Mouse (Mus musculus): ENCODE results near the gene Midn.

Midn gene

DNA sequence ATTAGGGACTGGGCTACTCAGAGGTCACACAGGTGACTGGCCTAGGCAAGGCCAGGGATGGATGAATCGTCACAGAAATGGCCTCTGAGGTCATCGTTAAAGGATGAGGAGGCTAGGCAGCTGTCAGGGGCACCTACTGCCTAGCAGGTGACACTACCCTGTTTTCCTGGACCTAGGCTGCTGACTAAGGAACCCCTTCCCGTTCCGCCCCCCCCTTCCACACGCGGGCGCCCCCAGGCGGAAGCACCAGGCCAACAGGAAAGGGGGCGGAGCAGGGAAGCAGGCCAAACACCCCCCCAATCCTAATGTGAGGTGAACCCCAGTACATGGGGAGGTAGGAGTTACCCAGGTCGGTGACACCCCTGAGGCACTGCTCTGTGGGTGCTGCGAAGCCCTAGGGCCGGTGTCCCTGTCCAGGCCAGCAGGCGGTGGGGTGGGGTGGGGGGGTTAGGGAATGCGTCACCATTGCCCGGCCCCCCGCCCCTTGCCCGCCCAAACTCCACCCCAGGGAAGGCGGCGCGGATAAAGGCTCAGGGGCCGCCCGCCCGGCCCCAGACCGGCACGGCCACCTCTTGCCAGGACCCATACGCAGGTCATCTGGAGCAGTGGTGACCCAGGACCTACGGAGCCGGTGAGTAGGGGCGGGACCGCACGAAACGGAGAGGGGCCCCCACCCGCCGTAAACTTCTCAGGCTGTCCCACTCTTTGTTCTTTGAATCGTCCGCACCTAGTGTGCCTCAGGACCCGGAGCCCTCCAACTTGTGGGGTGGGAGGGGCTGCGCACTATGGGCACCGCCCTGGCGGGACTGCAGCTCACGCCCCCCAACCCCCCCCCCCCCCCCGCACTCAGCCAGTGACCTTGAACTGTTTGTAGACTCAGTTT lies at the start of gene Midn:
Gene Midn (plus strand): TSS at position 554 of the 883 bp plus-strand sequence.
- DNase-seq, result peak; percentile 85

DNA sequence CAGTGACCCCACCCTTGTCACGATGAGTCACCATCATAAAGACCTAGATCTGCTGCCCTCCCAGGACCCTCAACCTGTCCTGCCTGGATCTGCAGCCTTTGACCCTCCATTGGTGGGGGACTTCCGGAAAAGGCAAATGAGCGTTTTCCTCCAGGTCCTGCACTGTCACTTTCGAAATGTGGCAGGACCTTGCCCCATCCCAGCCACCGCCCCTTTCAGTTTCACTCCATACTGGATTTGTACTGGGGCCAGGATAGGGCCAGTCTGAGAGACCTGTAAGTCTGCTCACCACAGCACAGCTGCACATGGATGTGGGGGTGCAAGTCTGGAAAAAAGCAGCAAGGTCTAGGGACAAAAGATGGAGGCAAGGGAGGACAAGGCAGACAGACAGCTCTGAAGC lies 49.4 kb upstream of the Midn start:
- no peak for DNase-seq

DNA sequence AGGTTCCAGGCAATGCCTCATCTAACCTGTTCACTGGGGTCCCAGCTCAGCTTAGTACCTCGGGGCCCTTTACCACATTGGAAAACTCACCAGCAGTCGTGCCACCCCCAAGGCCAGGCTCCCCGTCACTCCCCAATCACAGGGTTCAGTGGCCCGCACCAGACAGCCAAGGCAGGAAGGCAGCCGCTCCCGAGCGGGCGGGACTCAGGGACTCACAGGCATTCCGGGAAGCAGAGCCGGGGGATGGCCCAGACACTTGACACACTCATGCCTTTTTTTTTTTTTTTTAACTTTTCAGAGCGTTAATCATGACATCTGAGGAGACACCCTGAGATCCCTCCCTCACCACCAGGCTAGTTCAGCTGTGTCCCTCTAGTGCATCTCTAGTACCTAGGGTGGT lies 47.1 kb upstream of the Midn start:
- DNase-seq, result no peak

DNA sequence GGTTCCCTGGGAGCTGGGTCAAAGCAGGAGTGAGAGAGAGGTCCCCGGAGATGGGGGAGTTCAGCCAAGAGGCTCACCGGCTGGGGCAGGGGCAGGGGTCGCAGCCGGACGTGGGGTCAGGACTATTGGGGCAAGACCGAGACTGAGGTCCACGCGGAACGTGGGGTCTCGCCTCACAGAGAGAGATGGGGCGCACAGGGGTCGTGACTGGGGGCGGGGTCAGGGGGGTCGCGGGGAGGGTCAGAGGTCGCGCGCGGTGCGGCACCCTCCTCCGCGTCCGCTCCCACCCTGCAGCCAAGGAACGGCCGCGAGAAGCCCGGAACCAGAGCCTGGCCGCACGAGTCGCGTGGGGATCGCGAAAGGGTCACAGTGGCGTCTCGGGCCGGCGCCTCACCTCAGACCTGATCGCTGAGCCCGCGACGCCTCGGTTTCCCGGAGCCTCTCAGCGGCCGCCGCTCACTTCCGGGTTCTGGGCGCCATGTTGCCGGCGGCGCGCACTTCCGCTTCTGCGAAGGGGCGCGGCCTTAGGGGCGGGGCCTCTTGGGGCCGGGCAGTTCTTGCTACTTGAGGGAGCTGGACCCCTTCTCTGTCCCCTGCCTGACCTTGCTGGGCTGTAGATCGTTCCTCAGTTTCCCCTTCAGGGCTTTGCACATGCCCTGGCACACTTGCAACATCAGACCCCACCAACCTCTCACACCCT lies 45.7 kb upstream of the Midn start:
- peak; percentile 83 for DNase-seq

DNA sequence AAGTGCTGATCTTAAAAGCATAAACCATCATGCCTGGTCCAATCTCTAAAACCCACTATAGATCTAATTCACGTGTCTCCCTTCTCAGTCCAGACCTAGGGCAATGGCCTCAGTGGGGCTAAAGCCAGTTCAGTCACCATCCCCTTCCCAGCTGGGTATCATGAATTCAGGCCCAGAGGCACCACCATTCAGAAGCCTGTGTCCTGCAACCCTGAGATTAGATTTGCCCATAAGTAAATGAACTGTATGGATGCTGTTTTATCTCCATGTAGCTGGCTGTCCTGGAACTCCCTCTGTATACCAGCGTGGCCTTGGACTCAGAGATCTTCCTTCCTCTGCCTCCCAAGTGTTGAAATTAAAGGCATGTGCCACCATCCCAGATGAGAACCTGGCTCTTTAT lies 45.0 kb upstream of the Midn start:
- no peak for DNase-seq

DNA sequence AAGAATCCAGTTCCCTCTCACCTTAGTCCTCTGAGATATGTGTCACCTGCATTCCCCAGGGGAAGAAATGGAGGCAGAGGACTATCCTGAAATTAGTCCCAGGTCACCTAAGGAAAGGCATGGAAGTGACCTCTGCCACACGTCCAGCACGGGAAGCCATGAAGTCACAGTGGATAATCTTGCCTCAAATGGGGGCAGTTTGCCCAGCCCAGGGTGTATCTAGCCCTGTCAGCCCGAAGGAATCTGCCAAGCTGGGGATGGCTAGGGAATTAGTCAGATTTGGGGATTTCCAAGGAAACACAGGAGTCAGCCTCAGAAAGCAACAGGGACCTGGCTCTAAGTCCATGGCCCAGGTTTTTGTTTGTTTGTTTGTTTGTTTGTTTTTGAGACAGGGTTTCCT lies 43.9 kb upstream of the Midn start:
- no peak for DNase-seq

DNA sequence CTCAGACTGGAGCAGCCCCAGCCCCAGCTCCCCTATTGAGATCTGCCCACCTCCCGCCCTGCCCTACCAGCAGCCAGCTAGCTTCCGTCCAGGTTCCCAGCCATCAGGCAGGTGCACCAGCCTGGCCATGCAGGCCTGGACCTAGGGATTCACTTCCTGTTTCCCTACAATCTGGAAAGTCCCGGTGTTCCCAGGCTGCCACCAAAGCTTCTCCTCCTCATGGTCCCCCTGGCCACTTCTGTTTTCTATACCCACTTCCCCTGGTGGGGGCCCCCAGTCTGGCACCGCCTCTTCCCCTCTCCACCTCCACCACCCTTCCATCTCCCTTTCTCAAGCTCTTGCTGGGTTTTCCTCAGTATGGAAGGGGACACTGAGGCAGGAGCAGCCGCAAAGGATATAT lies 42.6 kb upstream of the Midn start, which contains the start of gene Sbno2:
Gene Sbno2 (minus strand): TSS at position 112 of the 400 bp plus-strand sequence.
- DNase-seq, result no peak

DNA sequence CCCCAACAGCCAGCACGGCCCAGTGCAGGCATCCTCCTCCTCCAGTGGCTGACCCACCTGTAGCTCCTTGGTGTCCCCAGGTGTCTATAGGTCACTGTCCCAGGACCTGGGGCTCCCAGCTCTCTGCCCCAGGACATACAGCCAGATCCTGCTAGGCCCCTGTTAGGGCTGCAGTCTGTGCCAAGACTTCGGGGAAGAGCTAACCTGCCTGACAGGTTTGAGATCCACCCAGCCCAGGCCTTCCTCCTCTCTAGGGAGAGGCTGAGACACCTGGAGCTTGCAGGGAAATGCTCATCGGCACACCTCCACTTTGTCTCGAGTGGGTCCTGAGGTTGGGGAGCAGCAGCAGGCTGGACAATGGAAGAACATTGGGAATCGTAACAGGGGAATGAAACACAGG lies 42.1 kb upstream of the Midn start:
- DNase-seq, result no peak

DNA sequence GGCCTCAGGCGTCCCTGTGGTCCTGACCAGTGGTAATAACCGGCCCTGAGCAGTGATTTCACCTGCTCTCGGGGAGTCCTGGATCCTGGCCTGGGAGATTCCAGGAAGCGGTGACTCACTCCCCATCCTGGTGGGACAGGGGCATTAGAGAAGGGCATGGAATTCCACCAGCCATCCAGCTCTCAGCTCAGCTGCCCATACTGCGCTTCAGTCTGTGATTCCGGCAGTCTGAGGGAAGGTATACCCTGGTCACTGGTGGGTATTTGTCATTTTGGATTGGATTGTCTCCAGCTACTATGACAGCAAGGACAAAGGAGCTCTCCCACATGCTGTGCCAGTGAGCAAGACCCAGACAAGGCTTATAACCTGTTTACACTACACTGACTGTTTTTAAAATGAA lies 40.4 kb upstream of the Midn start:
- no peak for DNase-seq

DNA sequence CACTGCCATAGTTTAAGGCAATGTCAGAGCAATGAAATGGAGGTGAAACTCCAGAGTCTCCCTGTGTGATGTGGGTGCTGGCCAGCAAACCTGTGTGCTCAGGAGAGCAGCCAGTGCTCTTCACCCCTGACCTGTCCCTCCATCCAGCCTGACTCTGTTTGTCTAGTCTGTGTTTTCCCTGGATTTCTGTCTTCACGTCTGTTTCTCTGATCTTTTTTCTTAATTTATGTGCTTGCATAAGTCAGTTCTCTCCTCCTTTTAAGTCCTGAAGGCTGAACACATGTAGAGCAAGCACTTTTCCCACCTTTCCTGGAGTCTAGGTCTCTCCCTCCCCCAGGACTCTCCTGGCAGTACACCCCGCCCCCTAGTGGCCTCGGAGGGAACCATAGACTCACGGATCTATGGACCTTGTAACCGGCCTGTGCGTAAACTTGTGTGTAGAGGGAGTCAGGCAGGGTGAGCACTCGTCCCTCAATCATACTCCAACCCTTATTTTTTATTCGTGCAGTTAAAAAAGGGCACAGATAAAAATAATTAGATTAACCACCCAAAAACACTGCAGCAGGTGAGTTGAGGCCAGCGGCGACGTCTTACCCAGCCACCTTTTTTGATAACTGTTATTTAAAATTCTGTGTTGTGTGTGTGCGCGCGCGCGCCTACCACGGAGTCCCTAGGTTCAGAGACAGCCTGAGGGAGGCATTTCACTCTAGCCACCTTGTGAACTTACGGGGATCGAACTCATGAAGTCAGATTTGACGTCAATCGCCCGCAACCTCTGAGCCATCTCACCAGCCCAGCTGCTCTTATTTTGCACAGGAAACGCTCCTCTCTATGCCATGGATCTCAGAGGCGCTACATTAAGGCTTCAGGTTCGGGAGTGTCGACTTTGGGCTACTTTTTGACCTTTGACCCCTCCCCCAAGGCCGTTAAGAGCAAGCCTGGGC lies 33.5 kb upstream of the Midn start:
- DNase-seq, result peak; percentile 96

DNA sequence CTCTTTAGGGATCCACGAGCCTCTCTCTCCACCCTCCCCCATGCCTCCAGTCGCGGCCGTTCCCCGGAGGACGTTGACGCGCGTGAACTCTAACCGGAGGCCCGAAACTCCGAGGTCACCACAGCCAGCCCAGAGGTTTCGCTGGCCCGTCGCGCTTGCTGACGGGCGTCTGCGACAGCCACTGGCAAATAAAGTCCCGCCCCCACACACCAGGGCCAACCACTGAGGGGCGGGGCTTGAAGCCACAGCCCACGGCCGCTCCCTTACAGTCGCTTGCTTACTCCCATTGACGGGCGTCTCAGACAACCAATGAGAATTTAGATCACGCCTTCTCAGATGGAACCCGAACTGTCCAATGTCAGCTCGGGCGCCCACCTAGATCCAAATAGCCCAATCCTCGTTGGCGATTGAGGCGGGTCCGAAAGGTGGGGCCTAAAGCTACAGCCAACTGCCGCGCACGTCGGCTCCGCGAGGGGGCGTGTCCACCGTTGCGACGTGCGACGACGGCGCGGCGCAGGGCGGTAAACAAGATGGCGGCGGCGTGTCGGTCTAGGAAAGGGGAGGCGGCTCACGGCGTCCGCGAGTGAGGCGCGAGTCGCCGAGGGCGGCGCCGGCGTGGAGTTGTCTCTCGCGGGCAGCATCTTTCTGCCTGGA lies 32.7 kb upstream of the Midn start, which contains the start of gene Stk11:
Gene Stk11 (plus strand): TSS at position 514 of the 654 bp plus-strand sequence.
- peak; percentile 100 for DNase-seq

DNA sequence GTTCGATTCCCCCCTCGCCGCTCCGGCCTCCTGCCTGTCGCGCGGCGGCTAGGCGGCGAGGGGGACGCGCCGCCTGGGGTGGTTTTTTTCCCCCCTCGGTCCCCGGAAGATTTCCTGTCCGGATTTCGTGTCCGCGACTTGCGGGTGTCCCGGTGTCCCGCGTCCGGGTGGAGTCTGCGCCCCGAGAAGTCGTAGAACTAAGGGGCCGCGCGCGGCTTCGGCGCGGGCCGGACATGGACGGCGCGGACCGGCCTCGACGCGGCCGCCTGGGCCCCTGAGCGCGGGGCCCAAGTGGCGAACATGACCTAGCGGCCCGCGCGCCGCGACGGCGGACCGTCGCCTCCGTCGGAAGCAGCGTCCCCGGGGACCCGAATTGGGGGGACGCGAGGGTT lies 32.1 kb upstream of the Midn start:
- DNase-seq, result no peak

DNA sequence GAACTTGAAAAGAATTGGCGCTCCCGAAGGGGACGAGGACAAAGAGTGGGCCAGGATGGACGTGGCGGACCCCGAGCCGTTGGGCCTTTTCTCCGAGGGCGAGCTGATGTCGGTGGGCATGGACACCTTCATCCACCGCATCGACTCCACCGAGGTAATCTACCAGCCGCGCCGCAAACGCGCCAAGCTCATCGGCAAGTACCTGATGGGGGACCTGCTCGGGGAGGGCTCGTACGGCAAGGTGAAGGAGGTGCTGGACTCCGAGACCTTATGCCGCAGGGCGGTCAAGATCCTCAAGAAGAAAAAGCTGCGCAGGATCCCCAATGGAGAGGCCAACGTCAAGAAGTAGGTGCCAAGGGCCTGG lies 31.5 kb upstream of the Midn start:
- peak; percentile 61 for DNase-seq

DNA sequence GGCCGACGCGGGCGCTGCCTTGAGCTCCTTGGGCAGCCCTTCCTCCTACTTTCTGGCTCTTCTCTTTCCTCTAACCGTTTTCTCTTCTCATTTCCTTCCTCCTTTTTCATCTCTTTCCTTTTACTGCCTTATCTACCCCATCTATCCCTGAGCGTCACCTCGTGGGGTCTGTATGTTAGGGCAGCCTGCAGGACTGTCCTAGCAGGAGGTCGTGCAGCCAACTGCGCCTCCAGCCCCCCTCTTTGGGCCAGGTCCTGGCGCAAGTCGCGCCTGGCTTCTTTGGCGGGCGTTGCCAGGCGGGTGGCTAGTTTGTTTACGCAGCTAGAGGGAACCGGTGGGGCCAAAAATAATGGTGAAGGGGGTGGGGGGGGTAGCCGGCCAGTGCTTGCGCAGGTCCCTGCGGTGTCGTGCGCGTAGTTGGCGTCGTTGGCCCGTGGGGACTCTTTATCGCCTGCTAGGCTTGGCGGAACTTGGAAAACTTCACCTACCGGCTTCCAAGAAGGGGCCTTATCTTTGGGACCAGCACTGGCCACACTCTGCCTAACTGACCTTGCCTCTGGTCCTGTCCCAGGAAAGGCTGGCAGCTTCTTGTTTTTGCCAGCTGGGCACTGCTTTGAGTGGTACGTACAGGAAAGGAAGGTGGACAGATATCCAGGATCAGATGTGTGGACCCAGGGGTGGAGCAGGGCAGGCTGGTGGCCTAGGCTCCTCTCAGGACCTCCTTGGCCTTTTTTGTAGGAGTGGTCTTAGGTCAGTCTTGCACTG lies 31.0 kb upstream of the Midn start:
- peak; percentile 65 for DNase-seq

DNA sequence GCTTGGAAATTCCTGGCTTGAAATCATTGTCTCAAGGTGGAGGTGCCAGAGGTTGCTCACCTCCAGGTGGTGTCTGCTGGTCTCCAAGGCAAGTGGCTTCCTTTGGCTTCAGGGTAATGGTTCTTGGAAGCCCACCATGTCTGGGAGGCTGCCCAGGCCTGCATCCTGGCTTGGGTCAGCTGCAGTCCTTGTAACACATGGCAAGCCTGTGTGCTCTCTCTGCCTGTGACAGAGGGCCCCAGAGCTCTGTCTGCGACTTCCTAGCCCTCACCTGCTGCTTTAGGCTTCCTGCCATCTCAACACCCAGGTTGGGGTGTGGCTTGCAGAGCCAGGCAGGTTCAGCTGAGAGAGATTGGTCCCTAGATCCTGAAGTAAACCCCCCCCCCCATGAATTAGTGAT lies 30.3 kb upstream of the Midn start:
- DNase-seq, result peak; percentile 73

DNA sequence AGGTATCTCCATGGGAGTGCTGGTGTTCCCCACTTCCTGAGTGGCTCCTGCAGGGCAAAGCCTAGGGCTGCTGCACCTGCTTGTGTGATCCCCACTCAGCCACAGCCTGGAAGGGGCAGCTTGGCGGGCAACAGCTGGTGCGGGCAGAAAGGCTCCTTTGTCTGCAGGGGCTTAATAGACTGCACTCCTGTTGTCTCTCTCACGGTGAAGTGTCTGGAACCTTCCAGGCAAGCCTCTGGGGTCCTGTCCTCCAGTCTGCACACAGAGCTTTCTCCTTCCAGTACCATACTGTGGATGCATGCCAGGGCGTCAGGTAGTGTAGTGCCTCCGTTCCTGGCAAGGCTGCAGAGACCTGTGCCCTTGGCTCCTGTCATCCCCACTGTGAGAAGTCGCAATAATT lies 29.5 kb upstream of the Midn start:
- peak; percentile 69 for DNase-seq

DNA sequence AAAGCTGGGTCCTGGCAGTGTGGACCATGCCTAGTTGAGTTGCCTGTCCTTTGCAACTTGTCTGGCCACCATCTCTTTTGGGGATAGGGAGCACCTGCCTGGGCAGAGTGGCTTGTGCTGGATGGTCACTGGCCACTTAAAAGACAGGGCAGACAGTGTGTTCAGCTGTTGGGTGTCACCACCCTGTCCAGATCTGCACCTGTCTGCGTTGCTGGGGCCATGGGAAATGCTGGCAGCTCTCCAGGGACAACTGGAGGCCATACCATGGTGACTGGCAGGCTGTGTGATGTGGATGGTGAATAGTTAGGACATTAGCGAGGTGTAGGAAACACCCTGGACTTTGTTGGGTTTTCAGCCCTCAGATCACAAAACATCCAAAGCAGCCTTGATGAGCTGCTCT lies 27.9 kb upstream of the Midn start:
- no peak for DNase-seq

DNA sequence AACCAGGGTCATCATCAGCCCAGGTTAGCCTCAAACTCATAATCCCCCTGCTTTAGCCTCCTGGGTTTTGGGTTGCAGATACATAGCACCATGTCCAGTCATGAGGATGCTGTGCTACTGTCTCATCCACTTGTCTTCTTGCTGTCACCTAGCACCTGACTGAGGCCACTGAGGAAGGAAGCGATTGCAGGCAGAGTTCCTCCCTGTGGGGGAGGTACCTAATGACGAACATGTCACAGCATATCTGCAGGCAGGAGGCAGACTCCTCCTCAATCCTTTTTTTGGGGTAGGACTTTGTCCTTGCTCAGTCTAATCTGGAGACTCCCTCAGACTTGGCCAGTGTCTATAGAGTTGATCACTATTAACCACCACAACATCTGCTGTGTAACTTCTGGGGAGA lies 26.4 kb upstream of the Midn start:
- DNase-seq, result no peak

DNA sequence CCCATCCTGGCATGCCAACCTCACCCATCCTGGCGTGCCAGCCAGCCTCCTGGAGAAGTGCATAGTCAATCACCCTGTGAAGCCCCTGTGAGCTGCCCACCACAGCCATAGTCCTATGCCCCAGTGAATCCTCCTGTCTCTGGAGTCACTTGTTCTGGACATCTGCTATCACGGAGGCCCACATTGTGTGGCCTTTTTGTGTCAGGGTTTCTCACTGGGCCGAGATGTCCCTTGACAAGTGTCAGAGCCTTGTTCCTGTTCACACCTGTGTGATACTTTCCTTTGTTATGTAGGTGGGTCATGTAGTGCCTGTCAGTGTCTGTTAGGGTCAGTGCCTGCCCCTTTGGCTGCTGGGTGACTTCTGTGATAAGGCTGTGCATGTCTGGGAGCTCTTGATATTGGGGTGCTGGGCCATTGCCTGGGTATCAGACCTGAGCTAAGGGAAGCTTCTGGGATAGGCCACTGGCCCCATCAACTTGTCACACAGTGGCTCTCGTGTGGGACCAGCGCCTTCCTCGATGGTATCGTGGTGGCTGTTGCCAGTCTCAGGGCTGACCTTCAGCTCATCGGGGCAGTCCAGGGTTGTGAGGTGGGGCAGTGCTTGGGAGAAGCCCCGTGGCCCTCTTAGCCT lies 24.0 kb upstream of the Midn start:
- DNase-seq, result no peak

DNA sequence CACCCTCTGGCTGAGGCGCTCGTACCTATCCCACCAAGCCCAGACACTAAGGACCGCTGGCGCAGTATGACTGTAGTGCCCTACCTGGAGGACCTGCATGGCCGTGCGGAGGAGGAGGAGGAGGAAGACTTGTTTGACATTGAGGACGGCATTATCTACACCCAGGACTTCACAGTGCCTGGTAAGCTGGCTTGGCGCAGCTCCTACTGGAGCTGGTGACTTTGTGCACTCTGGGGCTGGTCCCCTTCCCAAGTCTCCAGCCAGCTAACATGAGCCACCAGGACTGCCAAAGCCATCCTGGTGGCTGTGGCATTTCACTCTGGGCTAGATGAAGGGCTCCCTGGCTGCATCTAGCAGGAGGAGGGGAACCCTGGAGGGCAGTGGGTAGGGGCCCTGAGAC lies 20.2 kb upstream of the Midn start:
- DNase-seq, result no peak

DNA sequence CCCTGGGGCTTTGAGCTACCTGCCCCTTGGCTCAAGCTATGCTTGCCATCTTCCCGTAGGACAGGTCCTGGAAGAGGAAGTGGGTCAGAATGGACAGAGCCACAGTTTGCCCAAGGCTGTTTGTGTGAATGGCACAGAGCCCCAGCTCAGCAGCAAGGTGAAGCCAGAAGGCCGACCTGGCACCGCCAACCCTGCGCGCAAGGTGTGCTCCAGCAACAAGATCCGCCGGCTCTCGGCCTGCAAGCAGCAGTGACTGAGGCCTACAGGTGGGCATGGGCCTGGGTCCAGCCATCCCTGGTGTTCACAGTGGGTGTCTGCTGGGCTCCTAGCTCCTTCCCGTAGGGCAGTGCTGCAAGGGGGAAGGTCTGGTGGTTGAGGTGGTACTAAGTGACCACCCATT lies 18.2 kb upstream of the Midn start:
- DNase-seq, result peak; percentile 85
